Mouse (Mus musculus) lung, embryonic 15.5 days (tissue): ENCODE data around the gene Exosc1. TPM values are rescaled to one million over a fixed set of nuclear protein-coding genes. Genes with fewer than 3 reads are reported as not detected.

Experiments
- ATAC-seq: fragments of 200-750 bp; cut with Nextera tagmentation; 2 replicates; pipeline ENCODE4 v1.8.0; 2017; ENCODE audit warnings: moderate number of reproducible peaks, borderline replicate concordance; ENCODE audit not compliant: low FRiP score, low TSS enrichment; ENCODE audit errors: extremely low read depth
- H3K27ac ChIP-seq: fragments of 300-500 bp; sonication (generic); 2 replicates; pipeline ENCODE4 v1.5.1; 2015; ENCODE audit warnings: moderate library complexity, mild to moderate bottlenecking, inconsistent platforms
- H3K27me3 ChIP-seq: fragments of 300-500 bp; sonication (generic); 2 replicates; pipeline ENCODE4 v1.6.1; 2015; ENCODE audit warnings: inconsistent platforms
- H3K36me3 ChIP-seq: fragments of 300-500 bp; sonication (generic); 2 replicates; pipeline ENCODE4 v1.6.1; 2015; ENCODE audit warnings: inconsistent platforms
- H3K4me1 ChIP-seq: fragments of 300-500 bp; sonication (generic); 2 replicates; pipeline ENCODE4 v1.6.1; 2015; ENCODE audit warnings: inconsistent platforms
- H3K4me2 ChIP-seq: fragments of 300-500 bp; sonication (generic); 2 replicates; pipeline ENCODE4 v1.6.1; 2015; ENCODE audit warnings: inconsistent platforms, mild to moderate bottlenecking, moderate library complexity
- H3K4me3 ChIP-seq: fragments of 300-500 bp; sonication (generic); 2 replicates; pipeline ENCODE4 v1.5.1; 2015; ENCODE audit warnings: mild to moderate bottlenecking, inconsistent platforms
- H3K9ac ChIP-seq: fragments of 300-500 bp; sonication (generic); 2 replicates; pipeline ENCODE4 v1.6.1; 2015; ENCODE audit warnings: inconsistent platforms
- H3K9me3 ChIP-seq: fragments of 300-500 bp; sonication (generic); 2 replicates; pipeline ENCODE4 v1.6.1; 2016; ENCODE audit warnings: inconsistent platforms
- WGBS: fragments of 180-500 bp; shearing (Covaris S2); methylation state at CpG from one replicate; pipeline ENCODE4 v1.1.7; 2015; 5-methylcytosine and 5-hydroxymethylcytosine counted together
- polyA plus RNA-seq: library from polyadenylated mRNA; unstranded; fragments of >200 nt; fragmentation: Nextera tagmentation; extraction: Ambion mirVana; gene quantifications from 2 replicates; pipeline ENCODE4 v1.2.1, GENCODE M21; 2015

Exosc1 gene
- polyA plus RNA-seq, result 71.4 and 72.6 TPM in 2 replicates

- Histone ChIP-seq H3K4me3 (peak within 1 kb of the TSS; percentile 86), H3K9me3 (no peaks in the 10 kb centered on the region), H3K27me3 (no peaks in the 10 kb centered on the region), H3K9ac (peak within 1 kb of the TSS; percentile 90), H3K36me3 (peaks cover 25% of the 10 kb centered on the region), H3K27ac (peak within 1 kb of the TSS; percentile 27; the same call in 1 of the 2 replicates), H3K4me1 (peaks cover 19% of the 10 kb centered on the region), H3K4me2 (peak within 1 kb of the TSS; percentile 79)
- WGBS, result under 1% methylated on average over 47 of the region's 47 CpGs
- ATAC-seq, result peak; percentile 100
Observed at GRCm38 (mm10) chr19:41933179-41934086, at the start of gene Exosc1, which contains the start of gene Zdhhc16. Gene Exosc1, minus strand, starts transcription at chr19:41933423. Gene Zdhhc16, plus strand, starts transcription at chr19:41933480.

- H3K4me3 ChIP-seq, result peak overlapping the region; percentile 72
- H3K4me2 ChIP-seq, result peak overlapping the region; percentile 81
- peak overlapping the region; percentile 67 for H3K9ac ChIP-seq
- no peaks in the 10 kb centered on the region for H3K36me3 ChIP-seq
- H3K27me3 ChIP-seq, result no peaks in the 10 kb centered on the region
- peak overlapping the region; percentile 70; the same call in 1 of the 2 replicates for H3K27ac ChIP-seq
- H3K9me3 ChIP-seq, result no peaks in the 10 kb centered on the region
- H3K4me1 ChIP-seq, result peaks cover 14% of the 10 kb centered on the region
- WGBS, result 8% methylated on average over 4 of the region's 4 CpGs
- ATAC-seq, result no peak
Observed at GRCm38 (mm10) chr19:41982791-41983150, 49.5 kb upstream of the Exosc1 start.

GRCm38 (mm10) chr19:41981931-41982790 is 48.9 kb upstream of the Exosc1 start:
- Histone ChIP-seq H3K4me1 (peaks cover 14% of the 10 kb centered on the region), H3K4me3 (peak overlapping the region; percentile 72), H3K27ac (peak overlapping the region; percentile 70), H3K9ac (peak overlapping the region; percentile 67), H3K9me3 (no peaks in the 10 kb centered on the region), H3K27me3 (no peaks in the 10 kb centered on the region), H3K36me3 (no peaks in the 10 kb centered on the region), H3K4me2 (peak overlapping the region; percentile 81)
- ATAC-seq, result 0 out of 2 replicates have a peak, but pooled peaks have one; percentile 0
- under 1% methylated on average over 70 of the region's 74 CpGs for WGBS

GRCm38 (mm10) chr19:41981595-41981927 is 48.3 kb upstream of the Exosc1 start, which contains the start of gene Ubtd1:
Gene Ubtd1, plus strand, starts transcription at chr19:41981763.
- Histone ChIP-seq H3K27ac (peak within 1 kb of the TSS; percentile 91), H3K4me2 (peak within 1 kb of the TSS; percentile 81), H3K27me3 (no peaks in the 10 kb centered on the region), H3K4me3 (peak within 1 kb of the TSS; percentile 72), H3K9ac (peak within 1 kb of the TSS; percentile 72), H3K9me3 (no peaks in the 10 kb centered on the region), H3K36me3 (no peaks in the 10 kb centered on the region), H3K4me1 (peaks cover 14% of the 10 kb centered on the region)
- 1% methylated on average over 32 of the region's 33 CpGs for WGBS
- no peak for ATAC-seq

- no peaks in the 10 kb centered on the region for H3K9me3 ChIP-seq
- no peaks in the 10 kb centered on the region for H3K36me3 ChIP-seq
- under 1% methylated on average over 52 of the region's 68 CpGs for WGBS
- peak within 1 kb of the TSS; percentile 91 for H3K27ac ChIP-seq
- peak; percentile 96 for ATAC-seq
- peak within 1 kb of the TSS; percentile 72 for H3K4me3 ChIP-seq
- no peaks in the 10 kb centered on the region for H3K27me3 ChIP-seq
- peak within 1 kb of the TSS; percentile 72 for H3K9ac ChIP-seq
- H3K4me2 ChIP-seq, result peak within 1 kb of the TSS; percentile 81
- H3K4me1 ChIP-seq, result peaks cover 14% of the 10 kb centered on the region
Observed at GRCm38 (mm10) chr19:41980819-41981594, 47.8 kb upstream of the Exosc1 start, which contains the start of gene Mms19. Gene Mms19, minus strand, starts transcription at chr19:41981157.

- Histone ChIP-seq H3K4me1 (peaks cover 14% of the 10 kb centered on the region), H3K9ac (peak overlapping the region; percentile 72), H3K4me2 (peak overlapping the region; percentile 70), H3K36me3 (no peaks in the 10 kb centered on the region), H3K27me3 (no peaks in the 10 kb centered on the region), H3K4me3 (peak overlapping the region; percentile 72), H3K9me3 (no peaks in the 10 kb centered on the region), H3K27ac (peak overlapping the region; percentile 91)
- WGBS, result under 1% methylated on average over 16 of the region's 16 CpGs
- no peak for ATAC-seq
Observed at GRCm38 (mm10) chr19:41980422-41980818, 47.2 kb upstream of the Exosc1 start.

- 67% methylated on average over 13 of the region's 13 CpGs for WGBS
- peaks cover 3% of the 10 kb centered on the region for H3K36me3 ChIP-seq
- no peak for ATAC-seq
- no peaks in the 10 kb centered on the region for H3K4me1 ChIP-seq
- no peak overlapping the region for H3K4me3 ChIP-seq
- H3K4me2 ChIP-seq, result no peak overlapping the region
- no peak overlapping the region for H3K9ac ChIP-seq
- H3K9me3 ChIP-seq, result no peaks in the 10 kb centered on the region
- no peak overlapping the region for H3K27ac ChIP-seq
- no peaks in the 10 kb centered on the region for H3K27me3 ChIP-seq
Observed at GRCm38 (mm10) chr19:41973891-41974794, 40.9 kb upstream of the Exosc1 start.

GRCm38 (mm10) chr19:41969618-41970017 is 36.4 kb upstream of the Exosc1 start:
- H3K36me3 ChIP-seq, result peaks cover 44% of the 10 kb centered on the region
- no peak overlapping the region for H3K27ac ChIP-seq
- no peaks in the 10 kb centered on the region for H3K9me3 ChIP-seq
- WGBS, result 89% methylated on average over 7 of the region's 7 CpGs
- no peak overlapping the region for H3K9ac ChIP-seq
- no peak overlapping the region for H3K4me2 ChIP-seq
- no peak overlapping the region for H3K4me3 ChIP-seq
- H3K27me3 ChIP-seq, result no peaks in the 10 kb centered on the region
- H3K4me1 ChIP-seq, result no peaks in the 10 kb centered on the region
- ATAC-seq, result no peak

GRCm38 (mm10) chr19:41953574-41953973 is 20.4 kb upstream of the Exosc1 start:
- no peak for ATAC-seq
- 90% methylated on average over 3 of the region's 3 CpGs for WGBS

GRCm38 (mm10) chr19:41952287-41952686 is 19.1 kb upstream of the Exosc1 start:
- H3K4me2 ChIP-seq, result no peak overlapping the region

More at GRCm38 (mm10) chr19:41953574-41953973, 20.4 kb upstream of the Exosc1 start:
- H3K9me3 ChIP-seq, result no peaks in the 10 kb centered on the region
- peaks cover 86% of the 10 kb centered on the region for H3K36me3 ChIP-seq
- H3K27ac ChIP-seq, result no peak overlapping the region
- H3K9ac ChIP-seq, result no peak overlapping the region
- H3K4me1 ChIP-seq, result no peaks in the 10 kb centered on the region
- H3K4me2 ChIP-seq, result no peak overlapping the region
- H3K27me3 ChIP-seq, result no peaks in the 10 kb centered on the region
- no peak overlapping the region for H3K4me3 ChIP-seq

More at GRCm38 (mm10) chr19:41952287-41952686, 19.1 kb upstream of the Exosc1 start:
- no peak overlapping the region for H3K9ac ChIP-seq
- 78% methylated on average over 4 of the region's 4 CpGs for WGBS
- ATAC-seq, result no peak
- no peaks in the 10 kb centered on the region for H3K4me1 ChIP-seq
- H3K36me3 ChIP-seq, result peaks cover 94% of the 10 kb centered on the region
- no peaks in the 10 kb centered on the region for H3K9me3 ChIP-seq
- H3K4me3 ChIP-seq, result no peak overlapping the region
- no peaks in the 10 kb centered on the region for H3K27me3 ChIP-seq
- H3K27ac ChIP-seq, result no peak overlapping the region
